Mouse (Mus musculus): ENCODE measurements around the gene Muc13. TPM values are rescaled to one million over a fixed set of nuclear protein-coding genes. Genes with fewer than 3 reads are reported as not detected.

Gene Muc13
- polyA plus RNA-seq, 1 experiment: 5.5 TPM

DNA sequence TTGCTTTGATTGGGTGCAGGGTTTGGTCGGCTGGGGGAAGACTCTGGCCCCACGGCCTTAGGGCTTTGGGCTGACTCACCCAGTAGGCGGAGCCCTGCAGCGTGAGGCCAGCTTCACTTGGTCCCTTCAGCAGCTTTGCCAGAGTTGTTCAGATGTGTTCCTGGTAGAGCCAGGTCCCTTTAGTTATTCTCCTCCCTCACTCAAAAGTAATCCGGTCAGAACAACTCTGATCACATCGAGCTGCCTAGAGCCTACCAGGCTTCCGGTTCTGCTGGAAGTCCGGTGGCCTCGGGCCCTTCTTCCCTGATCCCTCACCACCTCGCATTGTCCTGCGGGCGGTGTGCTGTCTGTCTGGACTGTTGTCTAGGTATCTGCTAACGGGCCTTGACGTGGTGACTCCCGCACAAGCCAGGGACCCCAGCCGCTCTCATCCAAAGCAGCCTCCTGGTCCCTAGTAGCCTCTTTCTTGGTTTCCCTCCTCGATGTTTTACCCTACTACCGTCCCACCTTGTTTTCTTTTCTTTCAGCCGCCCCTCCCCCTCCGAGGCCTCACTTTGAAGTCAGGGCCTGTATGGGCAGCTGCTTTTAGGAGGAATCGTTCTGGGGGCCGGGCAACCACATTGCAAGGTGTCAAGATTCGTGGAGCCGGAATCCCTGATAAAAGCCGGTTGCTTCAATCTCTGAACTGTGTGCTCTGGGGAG lies 40.1 kb downstream of the Muc13 start:
- DNase-seq: no peak
- H3K27ac ChIP-seq (ENCODE audit: control insufficient read depth, insufficient read depth, low read length): no peak overlapping the region
- TF ChIP-seq POLR2A (IDR thresholded peaks at IDR 0.05; ENCODE audit: control insufficient read depth, extremely low read depth, insufficient read depth, low read length, poor library complexity): no peak
- no peak for TF ChIP-seq CTCF (IDR thresholded peaks at IDR 0.05; ENCODE audit: borderline replicate concordance, control insufficient read depth, extremely low read depth, insufficient read depth, low read length, poor library complexity)
- no peaks in the 10 kb centered on the region for H3K36me3 ChIP-seq (ENCODE audit: control insufficient read depth, insufficient read depth, low read length)
- 48% methylated on average over 25 of the region's 25 CpGs for WGBS
- H3K27me3 ChIP-seq (ENCODE audit: control insufficient read depth, insufficient read depth, low read length): peaks cover 3% of the 10 kb centered on the region; the same call in 1 of the 2 replicates
- H3K4me1 ChIP-seq (replicated peaks; ENCODE audit: control insufficient read depth, insufficient read depth, low read length): peaks cover 25% of the 10 kb centered on the region
- H3K4me3 ChIP-seq (ENCODE audit: control insufficient read depth, insufficient read depth, low read length): no peak overlapping the region

DNA sequence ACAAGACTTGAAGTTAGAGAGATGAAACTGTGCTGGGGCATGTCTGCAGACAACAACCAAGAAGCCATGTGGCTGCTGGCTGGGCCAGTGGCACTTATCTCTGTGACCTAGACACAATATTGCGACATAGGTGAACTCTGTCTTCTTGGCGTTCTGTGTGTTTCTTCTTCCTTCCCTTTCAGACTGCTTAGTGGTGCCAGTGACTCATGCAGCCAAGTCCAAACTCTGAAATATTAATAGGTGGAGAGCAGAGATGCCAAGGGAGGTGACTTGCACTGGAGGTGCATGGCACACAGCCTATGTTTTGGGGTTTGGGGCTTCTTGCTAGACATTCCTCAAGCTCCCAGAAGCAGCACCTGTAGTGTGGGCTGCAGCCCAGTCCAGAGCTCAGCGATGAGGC lies 42.8 kb downstream of the Muc13 start:
- Histone ChIP-seq H3K4me3 (ENCODE audit: control insufficient read depth, insufficient read depth, low read length) (no peak overlapping the region), H3K4me1 (replicated peaks; ENCODE audit: control insufficient read depth, insufficient read depth, low read length) (peaks cover 13% of the 10 kb centered on the region), H3K27ac (ENCODE audit: control insufficient read depth, insufficient read depth, low read length) (no peak overlapping the region), H3K36me3 (ENCODE audit: control insufficient read depth, insufficient read depth, low read length) (no peaks in the 10 kb centered on the region), H3K27me3 (ENCODE audit: control insufficient read depth, insufficient read depth, low read length) (no peaks in the 10 kb centered on the region)
- DNase-seq: no peak
- 84% methylated on average over 3 of the region's 3 CpGs for WGBS
- TF ChIP-seq CTCF (IDR thresholded peaks at IDR 0.05; ENCODE audit: borderline replicate concordance, control insufficient read depth, extremely low read depth, insufficient read depth, low read length, poor library complexity) (no peak), POLR2A (IDR thresholded peaks at IDR 0.05; ENCODE audit: control insufficient read depth, extremely low read depth, insufficient read depth, low read length, poor library complexity) (no peak)

DNA sequence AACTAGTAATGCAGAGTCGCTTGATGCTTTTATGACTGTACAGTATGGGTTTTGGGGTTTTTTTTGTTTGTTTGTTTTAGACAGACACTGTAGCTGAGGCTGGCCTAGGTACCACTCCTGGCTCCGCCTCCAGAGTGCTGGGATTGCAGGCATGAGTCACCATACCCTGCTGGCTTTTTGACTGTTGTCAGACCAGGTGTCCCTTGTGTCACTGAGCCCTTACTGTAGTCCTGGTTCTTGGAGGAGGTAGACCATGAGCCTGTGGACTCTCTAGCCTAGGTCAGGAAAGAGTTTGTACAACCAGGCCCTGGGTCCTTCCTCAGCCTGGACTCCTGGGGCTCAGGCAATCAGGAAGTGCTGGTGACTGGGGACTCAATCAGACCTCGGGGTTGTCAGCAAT lies 43.4 kb downstream of the Muc13 start:
- no peak overlapping the region for H3K27ac ChIP-seq (ENCODE audit: control insufficient read depth, insufficient read depth, low read length)
- 70% methylated on average over 3 of the region's 3 CpGs for WGBS
- no peaks in the 10 kb centered on the region for H3K36me3 ChIP-seq (ENCODE audit: control insufficient read depth, insufficient read depth, low read length)
- no peak overlapping the region for H3K4me3 ChIP-seq (ENCODE audit: control insufficient read depth, insufficient read depth, low read length)
- peaks cover 11% of the 10 kb centered on the region for H3K4me1 ChIP-seq (replicated peaks; ENCODE audit: control insufficient read depth, insufficient read depth, low read length)
- DNase-seq: no peak
- H3K27me3 ChIP-seq (ENCODE audit: control insufficient read depth, insufficient read depth, low read length): no peaks in the 10 kb centered on the region
- no peak for TF ChIP-seq CTCF (IDR thresholded peaks at IDR 0.05; ENCODE audit: borderline replicate concordance, control insufficient read depth, extremely low read depth, insufficient read depth, low read length, poor library complexity)

DNA sequence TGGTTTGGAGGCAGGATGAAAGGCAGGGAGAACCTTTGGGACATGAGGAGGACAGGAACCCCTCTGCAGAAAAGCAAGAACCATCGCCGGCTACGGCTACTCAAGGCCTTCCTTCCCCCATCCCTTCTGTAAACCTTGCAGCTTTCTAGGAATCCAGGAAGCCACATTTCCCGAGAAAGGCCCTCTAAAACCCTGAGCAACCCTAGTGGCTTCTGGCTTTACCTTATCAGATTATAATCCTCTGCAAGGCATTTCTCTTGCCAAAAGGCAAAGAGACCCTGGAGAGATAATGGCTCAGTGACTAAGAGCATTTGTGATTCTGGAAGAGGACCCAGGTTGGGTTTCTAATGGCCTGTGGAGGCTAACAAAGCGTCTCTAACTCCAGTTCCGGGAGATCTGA lies 46.8 kb downstream of the Muc13 start:
- no peak for DNase-seq
- H3K27ac ChIP-seq (ENCODE audit: control insufficient read depth, insufficient read depth, low read length): no peak overlapping the region
- no peaks in the 10 kb centered on the region for H3K36me3 ChIP-seq (ENCODE audit: control insufficient read depth, insufficient read depth, low read length)
- H3K27me3 ChIP-seq (ENCODE audit: control insufficient read depth, insufficient read depth, low read length): no peaks in the 10 kb centered on the region
- no peaks in the 10 kb centered on the region for H3K4me1 ChIP-seq (replicated peaks; ENCODE audit: control insufficient read depth, insufficient read depth, low read length)
- H3K4me3 ChIP-seq (ENCODE audit: control insufficient read depth, insufficient read depth, low read length): no peak overlapping the region
- TF ChIP-seq CTCF (IDR thresholded peaks at IDR 0.05; ENCODE audit: borderline replicate concordance, control insufficient read depth, extremely low read depth, insufficient read depth, low read length, poor library complexity): no peak
- WGBS: 43% methylated on average over 6 of the region's 6 CpGs

DNA sequence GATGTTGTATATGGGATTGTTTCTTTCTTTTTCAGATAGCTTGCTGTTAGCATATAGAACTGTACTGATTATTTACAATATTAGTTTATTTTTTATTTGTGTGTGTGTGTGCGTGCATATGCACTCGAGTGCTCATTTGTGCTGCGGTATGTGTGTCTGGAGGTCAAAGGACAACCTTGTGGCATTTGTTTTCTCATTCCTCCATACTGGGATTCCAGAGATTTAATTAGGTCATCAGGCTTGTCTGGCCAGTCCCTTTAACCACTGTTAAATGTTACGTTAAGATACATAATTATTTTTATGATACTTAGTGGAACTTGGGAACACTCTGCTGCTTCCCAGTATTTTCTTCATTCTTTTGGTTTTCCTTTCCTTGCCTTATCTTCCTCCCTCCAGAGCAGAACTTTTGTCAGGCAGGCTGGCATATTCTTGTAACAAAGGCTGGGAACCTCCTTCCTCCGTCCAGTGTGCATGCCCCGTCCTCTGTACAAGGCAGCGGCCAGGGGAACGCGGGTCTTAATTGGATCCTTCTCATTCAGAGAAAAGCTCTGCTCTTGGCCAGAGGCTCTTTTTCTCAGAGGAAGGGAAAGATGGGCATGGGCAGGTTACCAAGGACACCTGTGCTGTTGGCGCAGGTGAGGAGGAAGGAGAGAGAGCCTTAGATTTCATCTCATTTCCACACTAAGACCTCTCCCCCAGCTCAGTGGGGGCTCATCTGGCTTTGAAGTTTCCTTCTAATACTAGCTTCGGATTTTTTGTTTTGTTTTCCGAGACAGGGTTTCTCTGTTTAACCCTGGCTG lies 48.4 kb downstream of the Muc13 start:
- H3K4me3 ChIP-seq (ENCODE audit: control insufficient read depth, insufficient read depth, low read length): no peak overlapping the region
- no peak overlapping the region for H3K27ac ChIP-seq (ENCODE audit: control insufficient read depth, insufficient read depth, low read length)
- no peaks in the 10 kb centered on the region for H3K27me3 ChIP-seq (ENCODE audit: control insufficient read depth, insufficient read depth, low read length)
- WGBS: 96% methylated on average over 12 of the region's 12 CpGs
- no peaks in the 10 kb centered on the region for H3K4me1 ChIP-seq (replicated peaks; ENCODE audit: control insufficient read depth, insufficient read depth, low read length)
- no peaks in the 10 kb centered on the region for H3K36me3 ChIP-seq (ENCODE audit: control insufficient read depth, insufficient read depth, low read length)
- no peak for TF ChIP-seq CTCF (IDR thresholded peaks at IDR 0.05; ENCODE audit: borderline replicate concordance, control insufficient read depth, extremely low read depth, insufficient read depth, low read length, poor library complexity)
- TF ChIP-seq POLR2A (IDR thresholded peaks at IDR 0.05; ENCODE audit: control insufficient read depth, extremely low read depth, insufficient read depth, low read length, poor library complexity): no peak
- no peak for DNase-seq

DNA sequence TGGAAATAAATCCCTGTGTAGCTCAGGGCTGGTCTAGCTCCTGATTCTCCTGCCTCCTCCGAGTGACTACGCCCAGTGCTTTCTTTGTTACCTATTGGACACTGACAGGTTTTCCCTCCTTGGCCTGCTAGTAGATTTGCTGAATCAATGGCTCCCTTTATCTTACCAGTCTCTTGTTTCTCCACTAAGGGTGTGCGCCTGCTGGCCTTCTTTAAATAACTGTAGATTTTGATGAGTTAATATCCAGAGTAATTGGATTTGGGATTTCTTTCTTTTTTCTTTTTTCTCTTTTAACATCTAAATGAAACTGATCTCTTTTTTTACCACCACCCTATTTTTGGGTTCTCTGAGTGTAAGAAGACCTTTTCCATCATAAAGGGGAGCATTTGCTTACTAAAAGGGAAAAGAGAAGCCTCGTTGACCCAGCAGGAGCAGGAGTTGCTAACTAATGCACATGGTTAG lies 50.3 kb downstream of the Muc13 start:
- H3K27ac ChIP-seq (ENCODE audit: control insufficient read depth, insufficient read depth, low read length): no peak overlapping the region
- 90% methylated on average over 4 of the region's 4 CpGs for WGBS
- TF ChIP-seq CTCF (IDR thresholded peaks at IDR 0.05; ENCODE audit: borderline replicate concordance, control insufficient read depth, extremely low read depth, insufficient read depth, low read length, poor library complexity): no peak
- TF ChIP-seq POLR2A (IDR thresholded peaks at IDR 0.05; ENCODE audit: control insufficient read depth, extremely low read depth, insufficient read depth, low read length, poor library complexity): no peak
- no peak for DNase-seq
- no peaks in the 10 kb centered on the region for H3K36me3 ChIP-seq (ENCODE audit: control insufficient read depth, insufficient read depth, low read length)
- no peaks in the 10 kb centered on the region for H3K27me3 ChIP-seq (ENCODE audit: control insufficient read depth, insufficient read depth, low read length)
- H3K4me1 ChIP-seq (replicated peaks; ENCODE audit: control insufficient read depth, insufficient read depth, low read length): no peaks in the 10 kb centered on the region
- no peak overlapping the region for H3K4me3 ChIP-seq (ENCODE audit: control insufficient read depth, insufficient read depth, low read length)
